Mouse (Mus musculus): ENCODE results near the gene Fhl4. TPM values are rescaled to one million over a fixed set of nuclear protein-coding genes. Genes with fewer than 3 reads are reported as not detected.

Gene Fhl4
- total RNA-seq (2012; rRNA removed) (0.89 and 0.97 TPM in 2 replicates), total RNA-seq (2014; rRNA removed) (1.6 and 1.8 TPM in 2 replicates), polyA plus RNA-seq (2012; ENCODE audit: insufficient read length, low read depth) (0.85 and 0.87 TPM in 2 replicates)

DNA sequence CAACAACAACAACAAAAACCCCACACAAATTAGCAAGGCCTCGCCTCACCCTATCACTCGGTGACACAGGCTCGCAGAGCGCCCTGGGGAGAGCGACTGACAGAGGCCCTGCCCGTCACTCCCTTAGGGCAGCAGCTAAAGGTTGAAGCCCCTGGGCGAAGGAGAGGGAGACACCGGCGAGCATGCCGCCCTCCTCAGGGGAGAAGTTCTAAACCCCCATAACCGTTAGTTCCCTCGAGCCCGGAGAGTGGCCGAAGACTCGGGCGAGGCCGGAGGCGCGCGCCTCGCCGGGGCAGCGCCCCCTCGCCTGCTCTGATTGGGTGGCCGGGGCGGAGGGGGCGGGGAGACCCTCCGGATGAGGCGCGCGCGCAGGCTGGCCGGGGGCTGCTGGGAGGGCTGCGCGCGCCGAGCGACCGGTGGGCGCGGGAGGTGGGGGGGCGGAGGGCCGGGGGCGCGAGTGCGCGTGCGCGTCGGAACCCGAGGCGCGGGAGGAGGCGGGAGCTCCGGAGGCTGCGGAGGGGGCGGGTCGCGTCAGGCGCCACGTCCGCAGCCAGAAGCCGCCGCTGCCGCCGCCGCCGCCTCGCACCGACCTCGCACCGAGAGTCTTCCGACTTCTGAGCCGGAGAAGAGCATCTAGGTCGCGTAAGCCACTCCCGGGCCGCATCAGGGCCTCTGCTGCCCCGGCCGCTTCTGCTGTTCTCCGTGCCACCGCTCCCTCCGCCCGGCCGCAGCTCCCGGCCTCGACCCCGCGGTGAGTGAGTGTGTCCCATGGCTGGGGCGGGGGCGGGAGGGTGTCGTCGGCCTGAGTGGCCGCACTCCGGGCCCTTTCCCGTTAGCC, at the start of gene Fhl4, which contains the start of gene Tmem263:
TSS of gene Fhl4 (minus strand) at position 249 of the 838 bp plus-strand sequence.
TSS of gene Tmem263 (plus strand) at position 381 of the 838 bp plus-strand sequence.
- peaks cover 0 to 28% of the 10 kb centered on the region in 2 experiments; a peak in 2 of 4 replicates for H3K4me1 ChIP-seq (ENCODE audit: control insufficient read depth in 1 of 2, insufficient read depth in 2 of 2)
- H3K9ac ChIP-seq (ENCODE audit: insufficient read depth, low read depth) = peak within 1 kb of the TSS; percentile 79
- DNase-seq (ENCODE audit: extremely low read depth) = peak; percentile 86
- in situ Hi-C loops (cut with MboI; ENCODE audit: low pct_ligation_motif_present, low pct_unique_long_range_greater_than_20kb, low sequenced_read_pairs) = no loop called here
- peak within 1 kb of the TSS; percentile 84 for H3K4me2 ChIP-seq (ENCODE audit: insufficient read depth, low read depth, poor library complexity, severe bottlenecking)
- no peaks in the 10 kb centered on the region for H3K27me3 ChIP-seq (replicated peaks)
- peak within 1 kb of the TSS; percentile 58 for H3K27ac ChIP-seq (ENCODE audit: insufficient read depth, low read depth)
- TF ChIP-seq TCF12 (IDR thresholded peaks at IDR 0.05; ENCODE audit: low read depth, low read length) = peak; percentile 55; the same call in 1 of the 2 replicates
- peak; percentile 93 for TF ChIP-seq POLR2A (IDR thresholded peaks at IDR 0.05; ENCODE audit: low read depth, low read length)
- peak; percentile 77; the same call in 1 of the 2 replicates for TF ChIP-seq POLR2AphosphoS2 (IDR thresholded peaks at IDR 0.05; ENCODE audit: low read depth, low read length)
- peak; percentile 82 for TF ChIP-seq NELFE (IDR thresholded peaks at IDR 0.05; ENCODE audit: low read depth, low read length)
- TF ChIP-seq MYC (IDR thresholded peaks at IDR 0.05; ENCODE audit: low read depth, low read length) = no peak; the same call in 1 of the 2 replicates
- peak; percentile 80 for TF ChIP-seq NRF1 (IDR thresholded peaks at IDR 0.05; ENCODE audit: low read depth, low read length)
- peak; percentile 55 for TF ChIP-seq MXI1 (IDR thresholded peaks at IDR 0.05; ENCODE audit: low read depth, low read length)
- TF ChIP-seq MAX (IDR thresholded peaks at IDR 0.05; ENCODE audit: low read length) = peak; percentile 2; the same call in 1 of the 2 replicates
- TF ChIP-seq UBTF (IDR thresholded peaks at IDR 0.05; ENCODE audit: low read depth, low read length) = peak; percentile 62; the same call in 1 of the 2 replicates
- TF ChIP-seq HCFC1 (IDR thresholded peaks at IDR 0.05; ENCODE audit: low read depth, low read length) = peak; percentile 11; the same call in 1 of the 2 replicates
- peak; percentile 61; the same call in 1 of the 2 replicates for TF ChIP-seq SIN3A (IDR thresholded peaks at IDR 0.05; ENCODE audit: low read length)
- no peak for TF ChIP-seq ZKSCAN1 (IDR thresholded peaks at IDR 0.05; ENCODE audit: borderline replicate concordance, low read depth, low read length)
- TF ChIP-seq IRF4 (IDR thresholded peaks at IDR 0.05; ENCODE audit: low read depth, low read length) = 0 out of 2 replicates have a peak, but pooled peaks have one; percentile 5
- TF ChIP-seq ELF1 (IDR thresholded peaks at IDR 0.05; ENCODE audit: low read depth, low read length) = no peak; the same call in 1 of the 2 replicates
- H3K9me3 ChIP-seq (replicated peaks; ENCODE audit: low read length) = no peaks in the 10 kb centered on the region
- H3K4me3 ChIP-seq (replicated peaks in 1 of 3; ENCODE audit: low read depth in 2 of 3, low read length in 2 of 3, poor library complexity in 1 of 3) = peak within 1 kb of the TSS; percentile 82 to 88 (median 83)
- H3K79me2 ChIP-seq (replicated peaks; ENCODE audit: control insufficient read depth, extremely low read depth, insufficient read depth, poor library complexity, severe bottlenecking) = peaks cover 15% of the 10 kb centered on the region
- dilution Hi-C loops (cut with MboI; ENCODE audit: extremely low pct_ligation_motif_present, extremely low pct_unique_long_range_greater_than_20kb, low sequenced_read_pairs) = no loop called here
- H3K36me3 ChIP-seq (replicated peaks in 1 of 2; ENCODE audit: control insufficient read depth in 1 of 2, insufficient read depth in 1 of 2, low read length in 1 of 2) = peaks cover 0 to 6% of the 10 kb centered on the region in 2 experiments

DNA sequence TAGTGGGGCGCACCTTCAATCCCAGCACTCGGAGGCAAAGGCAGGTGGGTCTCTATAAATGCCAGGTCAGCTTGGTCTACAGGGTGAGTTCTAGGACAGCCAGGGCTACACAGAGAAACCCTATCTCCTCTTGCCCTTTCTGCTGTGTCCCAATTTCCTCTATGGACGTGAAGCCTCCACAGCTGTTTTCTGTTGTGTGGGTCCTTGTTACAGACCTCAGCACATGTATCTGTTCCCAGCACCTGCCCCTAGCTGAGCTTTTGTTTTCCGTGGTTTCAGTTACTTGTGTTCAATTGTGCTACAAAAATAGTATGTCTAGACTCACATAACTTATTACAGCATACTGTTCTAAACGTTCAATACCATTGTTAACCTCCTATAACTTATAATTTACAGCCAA, 46.9 kb upstream of the Fhl4 start:
- dilution Hi-C loops (cut with MboI; ENCODE audit: extremely low pct_ligation_motif_present, extremely low pct_unique_long_range_greater_than_20kb, low sequenced_read_pairs) = no loop called here
- Histone ChIP-seq H3K36me3 (replicated peaks in 1 of 2; ENCODE audit: control insufficient read depth in 1 of 2, insufficient read depth in 1 of 2, low read length in 1 of 2) (peaks cover 14 to 50% of the 10 kb centered on the region in 2 experiments), H3K4me1 (ENCODE audit: control insufficient read depth in 1 of 2, insufficient read depth in 2 of 2) (no peaks in the 10 kb centered on the region), H3K4me2 (ENCODE audit: insufficient read depth, low read depth, poor library complexity, severe bottlenecking) (no peak overlapping the region), H3K4me3 (replicated peaks in 1 of 3; ENCODE audit: low read depth in 2 of 3, low read length in 2 of 3, poor library complexity in 1 of 3) (no peak overlapping the region), H3K9ac (ENCODE audit: insufficient read depth, low read depth) (no peak overlapping the region), H3K79me2 (replicated peaks; ENCODE audit: control insufficient read depth, extremely low read depth, insufficient read depth, poor library complexity, severe bottlenecking) (no peaks in the 10 kb centered on the region), H3K27ac (ENCODE audit: insufficient read depth, low read depth) (no peak overlapping the region), H3K9me3 (replicated peaks; ENCODE audit: low read length) (no peaks in the 10 kb centered on the region), H3K27me3 (replicated peaks) (no peaks in the 10 kb centered on the region)
- in situ Hi-C loops (cut with MboI; ENCODE audit: low pct_ligation_motif_present, low pct_unique_long_range_greater_than_20kb, low sequenced_read_pairs) = no loop called here
- DNase-seq (ENCODE audit: extremely low read depth) = no peak
- TF ChIP-seq ELF1 (IDR thresholded peaks at IDR 0.05; ENCODE audit: low read depth, low read length) = no peak
- no peak for TF ChIP-seq ETS1 (conservative IDR thresholded peaks at IDR 0.05; ENCODE audit: low read depth, low read length)
- no peak for TF ChIP-seq ZNF384 (IDR thresholded peaks at IDR 0.05; ENCODE audit: low read depth, low read length)
- TF ChIP-seq MYC (IDR thresholded peaks at IDR 0.05; ENCODE audit: low read depth, low read length) = no peak
- no peak for TF ChIP-seq MAX (IDR thresholded peaks at IDR 0.05; ENCODE audit: low read length)
- no peak for TF ChIP-seq KAT2A (IDR thresholded peaks at IDR 0.05; ENCODE audit: insufficient replicate concordance, low read length)
- no peak for TF ChIP-seq TCF12 (IDR thresholded peaks at IDR 0.05; ENCODE audit: low read depth, low read length)
- no peak for TF ChIP-seq RAD21 (IDR thresholded peaks at IDR 0.05; ENCODE audit: low read depth, low read length)
- TF ChIP-seq JUN (IDR thresholded peaks at IDR 0.05; ENCODE audit: insufficient read depth, low read depth, low read length) = no peak
- no peak for TF ChIP-seq CHD1 (IDR thresholded peaks at IDR 0.05; ENCODE audit: low read depth, low read length)
- TF ChIP-seq MEF2A (IDR thresholded peaks at IDR 0.05; ENCODE audit: borderline replicate concordance, low read depth, low read length) = no peak
- no peak for TF ChIP-seq GABPA (IDR thresholded peaks at IDR 0.05; ENCODE audit: insufficient replicate concordance, low read depth, low read length)
- TF ChIP-seq SIN3A (IDR thresholded peaks at IDR 0.05; ENCODE audit: low read length) = no peak
- TF ChIP-seq ZC3H11A (IDR thresholded peaks at IDR 0.05; ENCODE audit: low read depth, low read length) = no peak
- TF ChIP-seq RCOR1 (conservative IDR thresholded peaks at IDR 0.05; ENCODE audit: low read depth, low read length) = no peak
- TF ChIP-seq USF2 (conservative IDR thresholded peaks at IDR 0.05; ENCODE audit: low read depth, low read length) = no peak
- TF ChIP-seq POLR2AphosphoS2 (IDR thresholded peaks at IDR 0.05; ENCODE audit: low read depth, low read length) = no peak
- no peak for TF ChIP-seq POLR2A (IDR thresholded peaks at IDR 0.05; ENCODE audit: low read depth, low read length)
- TF ChIP-seq E2F4 (IDR thresholded peaks at IDR 0.05; ENCODE audit: insufficient replicate concordance, low read depth, low read length) = no peak
- no peak for TF ChIP-seq USF1 (IDR thresholded peaks at IDR 0.05; ENCODE audit: low read depth, low read length)

Measured in CH12.LX (cell line).